Mouse (Mus musculus) cerebellum, adult 2 months (tissue): ENCODE results near the gene Spdye4a.

Source experiments
- CTCF ChIP-seq: fragments of 200-500 bp; IDR thresholded peaks from 2 replicates; pipeline ENCODE4 v1.5.1; 2011; ENCODE audit warnings: low read depth, mild to moderate bottlenecking, control low read depth, low read length, moderate library complexity, borderline replicate concordance; ENCODE audit not compliant: insufficient read depth
- POLR2A ChIP-seq: fragments of 200-500 bp; IDR thresholded peaks from 2 replicates; pipeline ENCODE4 v1.6.1; 2011; ENCODE audit warnings: low read length, control low read depth, borderline replicate concordance; ENCODE audit not compliant: insufficient read depth

GRCm38 (mm10) chr5:143180255-143181076 lies 46.2 kb downstream of the Spdye4a start, which contains the start of the genes Rbak and Spdye4b:
- TF ChIP-seq CTCF = no peak
- peak; percentile 84 for TF ChIP-seq POLR2A
